Mouse (Mus musculus): ENCODE results near the gene Flii. TPM values are rescaled to one million over a fixed set of nuclear protein-coding genes. Genes with fewer than 3 reads are reported as not detected.

Flii gene
- polyA plus RNA-seq, 1 experiment = 31.0 TPM

DNA sequence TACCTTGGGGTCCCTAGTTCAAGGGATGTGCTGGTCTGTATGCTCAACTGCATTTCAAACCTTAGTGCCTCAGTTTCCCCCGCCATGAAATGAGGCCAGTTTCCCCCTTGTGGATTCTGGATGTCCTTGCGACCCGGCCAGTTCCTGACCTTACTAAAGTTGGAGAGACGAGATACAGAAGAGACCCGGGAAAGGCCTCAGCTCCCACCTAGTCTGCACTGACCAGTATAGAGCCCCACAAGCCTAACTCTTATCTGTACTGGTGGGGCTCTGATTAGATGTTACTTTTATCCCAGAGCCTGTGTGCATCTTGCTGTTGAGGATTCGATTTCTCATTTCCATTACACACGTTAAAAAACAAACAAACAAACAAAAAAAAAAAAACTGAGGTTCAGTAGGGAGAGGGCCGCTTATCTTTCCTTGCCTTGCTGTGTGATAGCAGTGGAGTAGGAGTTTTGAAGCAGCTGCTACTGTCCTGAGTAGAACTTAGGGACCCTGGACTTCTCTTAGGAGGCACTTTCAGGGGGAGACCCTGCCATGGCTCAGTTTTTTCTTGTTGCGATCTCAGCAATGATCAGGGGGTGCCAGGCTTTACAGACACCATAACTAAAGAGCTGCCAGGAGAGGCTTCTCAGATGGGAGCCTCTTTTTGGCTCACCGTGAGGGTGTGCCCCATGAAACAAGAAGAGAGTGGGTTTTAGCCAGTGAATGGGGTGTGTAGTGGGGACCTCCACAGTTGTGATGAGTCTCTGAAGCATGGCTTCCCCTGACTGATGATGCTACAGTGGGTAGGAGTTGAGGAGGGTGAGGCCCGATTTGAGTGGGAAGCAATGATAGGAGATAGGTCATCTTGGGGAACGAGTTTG is 26.5 kb downstream of the Flii start:
- H3K27me3 ChIP-seq (ENCODE audit: control insufficient read depth, insufficient read depth, low read length) = no peaks in the 10 kb centered on the region
- H3K4me1 ChIP-seq (ENCODE audit: control insufficient read depth, insufficient read depth, low read length) = peaks cover 25% of the 10 kb centered on the region
- TF ChIP-seq CTCF (IDR thresholded peaks at IDR 0.05; ENCODE audit: control insufficient read depth, insufficient read depth, insufficient replicate concordance, low read depth, low read length) (no peak), POLR2A (IDR thresholded peaks at IDR 0.05; ENCODE audit: control insufficient read depth, low read depth, low read length) (no peak)
- H3K4me3 ChIP-seq (ENCODE audit: control insufficient read depth, low read depth, low read length) = peak overlapping the region; percentile 81
- H3K36me3 ChIP-seq (ENCODE audit: control insufficient read depth, insufficient read depth, low read length) = no peaks in the 10 kb centered on the region
- H3K27ac ChIP-seq (ENCODE audit: control insufficient read depth, insufficient read depth, low read depth, low read length) = no peak overlapping the region

DNA sequence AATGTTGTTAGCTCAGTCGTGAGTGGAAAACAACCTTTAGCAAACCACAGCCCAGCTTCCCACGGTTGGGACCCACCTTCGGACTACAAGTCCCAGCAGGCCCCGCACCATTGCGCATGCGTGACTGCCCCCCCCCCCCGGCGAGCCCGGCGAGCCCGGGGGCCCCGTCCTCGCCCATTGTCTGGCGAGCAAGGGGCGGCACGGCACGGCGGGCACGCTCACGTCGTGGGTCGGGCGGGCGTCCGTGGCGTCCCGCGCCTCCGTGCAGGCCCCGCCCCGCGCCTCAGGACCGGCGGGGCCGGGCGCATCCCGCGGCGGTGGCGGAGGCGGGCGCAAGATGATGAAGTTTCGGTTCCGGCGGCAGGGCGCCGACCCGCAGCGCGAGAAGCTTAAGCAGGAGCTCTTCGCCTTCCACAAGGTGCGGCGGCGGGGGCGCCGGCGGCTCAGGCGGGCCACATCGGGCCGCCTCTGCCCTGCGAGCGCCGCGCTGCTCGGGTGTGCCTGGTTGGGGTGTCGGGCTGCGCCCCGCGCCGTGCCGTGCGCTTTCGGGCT is 27.5 kb downstream of the Flii start, which contains the start of gene Llgl1:
TSS of gene Llgl1 (plus strand) at position 200 of the 552 bp plus-strand sequence.
- peak within 1 kb of the TSS; percentile 89 for H3K27ac ChIP-seq (ENCODE audit: control insufficient read depth, insufficient read depth, low read depth, low read length)
- H3K27me3 ChIP-seq (ENCODE audit: control insufficient read depth, insufficient read depth, low read length) = no peaks in the 10 kb centered on the region
- TF ChIP-seq CTCF (IDR thresholded peaks at IDR 0.05; ENCODE audit: control insufficient read depth, insufficient read depth, insufficient replicate concordance, low read depth, low read length) (no peak), POLR2A (IDR thresholded peaks at IDR 0.05; ENCODE audit: control insufficient read depth, low read depth, low read length) (peak; percentile 66)
- H3K36me3 ChIP-seq (ENCODE audit: control insufficient read depth, insufficient read depth, low read length) = no peaks in the 10 kb centered on the region
- peaks cover 25% of the 10 kb centered on the region for H3K4me1 ChIP-seq (ENCODE audit: control insufficient read depth, insufficient read depth, low read length)
- peak within 1 kb of the TSS; percentile 81 for H3K4me3 ChIP-seq (ENCODE audit: control insufficient read depth, low read depth, low read length)

DNA sequence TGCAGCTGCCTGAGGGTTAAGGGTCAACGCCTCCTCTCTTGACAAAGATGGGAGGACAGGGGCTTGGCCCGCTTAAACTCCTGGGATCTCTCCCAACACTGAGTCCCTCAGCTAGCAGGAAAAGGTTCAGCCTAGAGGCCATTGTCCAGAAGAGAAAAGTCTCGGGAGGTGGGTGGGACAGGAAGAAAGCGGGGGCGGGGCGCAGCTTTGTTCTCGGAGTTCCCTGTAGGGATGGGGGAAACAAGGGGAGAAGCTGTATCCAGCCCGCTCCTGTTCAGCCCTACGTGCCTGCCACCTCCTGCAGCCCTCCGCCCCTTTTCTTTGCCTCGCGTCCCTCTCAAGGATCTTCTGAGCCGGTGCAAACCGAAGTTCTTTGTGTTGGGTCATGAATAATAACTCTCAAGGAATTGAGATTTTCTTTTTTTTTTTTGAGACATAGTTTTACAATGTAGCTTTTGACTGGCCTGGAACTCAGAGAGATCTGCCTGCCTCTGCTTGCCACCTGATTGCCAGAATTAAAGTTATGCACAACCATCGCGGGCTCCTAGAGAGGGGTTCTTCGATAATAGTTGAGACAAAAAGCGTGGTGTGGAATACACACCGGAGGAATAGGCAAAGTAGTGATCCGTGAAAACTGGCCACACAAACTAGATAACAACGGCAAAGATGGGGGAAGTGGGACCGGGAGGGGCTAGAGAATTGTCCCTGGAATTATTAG is 28.1 kb downstream of the Flii start:
- H3K27ac ChIP-seq (ENCODE audit: control insufficient read depth, insufficient read depth, low read depth, low read length) = peak overlapping the region; percentile 89
- TF ChIP-seq CTCF (IDR thresholded peaks at IDR 0.05; ENCODE audit: control insufficient read depth, insufficient read depth, insufficient replicate concordance, low read depth, low read length) = no peak
- TF ChIP-seq POLR2A (IDR thresholded peaks at IDR 0.05; ENCODE audit: control insufficient read depth, low read depth, low read length) = no peak
- peaks cover 25% of the 10 kb centered on the region for H3K4me1 ChIP-seq (ENCODE audit: control insufficient read depth, insufficient read depth, low read length)
- H3K36me3 ChIP-seq (ENCODE audit: control insufficient read depth, insufficient read depth, low read length) = no peaks in the 10 kb centered on the region
- peak overlapping the region; percentile 81 for H3K4me3 ChIP-seq (ENCODE audit: control insufficient read depth, low read depth, low read length)
- H3K27me3 ChIP-seq (ENCODE audit: control insufficient read depth, insufficient read depth, low read length) = no peaks in the 10 kb centered on the region

DNA sequence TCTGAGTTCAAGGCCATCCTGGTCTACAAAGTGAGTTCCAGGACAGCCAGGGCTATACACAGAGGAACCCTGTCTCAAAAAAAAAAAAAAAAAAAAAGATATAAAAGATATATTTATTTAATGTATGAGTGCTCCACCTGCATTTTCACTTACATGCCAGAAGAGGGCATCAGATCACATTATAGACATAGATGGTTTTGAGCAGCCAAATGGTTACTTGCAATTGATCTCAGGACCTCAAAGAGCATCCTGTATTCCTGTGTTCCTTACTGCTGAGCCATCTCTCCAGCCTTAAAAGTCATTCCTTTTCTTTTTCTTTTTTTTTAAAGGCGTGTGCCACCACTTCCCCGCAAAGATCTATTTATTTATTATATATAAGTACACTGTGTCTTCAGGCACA is 29.5 kb downstream of the Flii start:
- no peaks in the 10 kb centered on the region for H3K27me3 ChIP-seq (ENCODE audit: control insufficient read depth, insufficient read depth, low read length)
- no peak overlapping the region for H3K4me3 ChIP-seq (ENCODE audit: control insufficient read depth, low read depth, low read length)
- no peaks in the 10 kb centered on the region for H3K36me3 ChIP-seq (ENCODE audit: control insufficient read depth, insufficient read depth, low read length)
- TF ChIP-seq CTCF (IDR thresholded peaks at IDR 0.05; ENCODE audit: control insufficient read depth, insufficient read depth, insufficient replicate concordance, low read depth, low read length) (no peak), POLR2A (IDR thresholded peaks at IDR 0.05; ENCODE audit: control insufficient read depth, low read depth, low read length) (no peak)
- peaks cover 22% of the 10 kb centered on the region for H3K4me1 ChIP-seq (ENCODE audit: control insufficient read depth, insufficient read depth, low read length)
- no peak overlapping the region for H3K27ac ChIP-seq (ENCODE audit: control insufficient read depth, insufficient read depth, low read depth, low read length)

- Histone ChIP-seq H3K4me1 (ENCODE audit: control insufficient read depth, insufficient read depth, low read length) (peaks cover 15% of the 10 kb centered on the region), H3K27me3 (ENCODE audit: control insufficient read depth, insufficient read depth, low read length) (no peaks in the 10 kb centered on the region), H3K4me3 (ENCODE audit: control insufficient read depth, low read depth, low read length) (no peak overlapping the region), H3K36me3 (ENCODE audit: control insufficient read depth, insufficient read depth, low read length) (no peaks in the 10 kb centered on the region), H3K27ac (ENCODE audit: control insufficient read depth, insufficient read depth, low read depth, low read length) (no peak overlapping the region)
- TF ChIP-seq POLR2A (IDR thresholded peaks at IDR 0.05; ENCODE audit: control insufficient read depth, low read depth, low read length) = no peak
- no peak for TF ChIP-seq CTCF (IDR thresholded peaks at IDR 0.05; ENCODE audit: control insufficient read depth, insufficient read depth, insufficient replicate concordance, low read depth, low read length)
Measured at GRCm38 (mm10) chr11:60696165-60696564, 30.9 kb downstream of the Flii start.

Other genes starting within 250 kb of the Flii start
- gene Alkbh5, start 190.9 kb downstream of the Flii start, polyA plus RNA-seq (2012; rRNA removed) = 13.4 and 13.8 TPM in 2 replicates
- 14.6 and 16.9 TPM in 2 replicates for gene Llgl1, start 27.5 kb downstream of the Flii start, polyA plus RNA-seq (2012; rRNA removed)
- 7.2 and 7.7 TPM in 2 replicates for gene Mief2, start 1.1 kb upstream of the Flii start, polyA plus RNA-seq (2012; rRNA removed)
- 14.4 and 14.8 TPM in 2 replicates for gene Top3a, start 50.1 kb upstream of the Flii start, polyA plus RNA-seq (2012; rRNA removed)
- gene Smcr8, start 50.3 kb upstream of the Flii start, polyA plus RNA-seq (2012; rRNA removed) = 4.5 and 4.6 TPM in 2 replicates
- gene Shmt1, start 84.5 kb upstream of the Flii start, polyA plus RNA-seq (2012; rRNA removed) = 39.3 and 51.5 TPM in 2 replicates
- gene Dhrs7b, start 103.4 kb upstream of the Flii start, polyA plus RNA-seq (2012; rRNA removed) = 19.8 and 19.9 TPM in 2 replicates
- gene Tmem11, start 152.0 kb upstream of the Flii start, polyA plus RNA-seq (2012; rRNA removed) = 15.6 TPM in 2 replicates
- 34.6 and 39.6 TPM in 2 replicates for gene Natd1, start 187.5 kb upstream of the Flii start, polyA plus RNA-seq (2012; rRNA removed)
- gene Map2k3, start 204.8 kb upstream of the Flii start, polyA plus RNA-seq (2012; rRNA removed) = 36.6 and 36.8 TPM in 2 replicates